Mouse (Mus musculus): ENCODE measurements around the gene Gm28048.

- no peak for TF ChIP-seq CTCF (IDR thresholded peaks at IDR 0.05; ENCODE audit: borderline replicate concordance, insufficient read depth, low read depth, low read length)
- no peak for TF ChIP-seq POLR2A (IDR thresholded peaks at IDR 0.05; ENCODE audit: borderline replicate concordance, insufficient read depth, low read length)
Measured at GRCm38 (mm10) chr11:22815877-22816276, 166.0 kb downstream of the Gm28048 start.

Data from cerebellum, adult 2 months (tissue).